Mouse (Mus musculus): ENCODE results near the gene Pdcd2l.
A peak's percentile ranks its signal among the peaks of the same experiment; 100 is the strongest.
"Not testable (repeated sequence)": the region's sequence is repeated elsewhere in the genome, so short reads cannot be mapped to it uniquely, and the experiment has no call there.

The Pdcd2l gene

GRCm38 (mm10) chr7:34213281-34213680, 16.8 kb upstream of the Pdcd2l start:
- DNase-seq (ENCODE audit: low spot score): no peak

GRCm38 (mm10) chr7:34208027-34208745, 11.7 kb upstream of the Pdcd2l start:
- no peak for DNase-seq (ENCODE audit: low spot score)

GRCm38 (mm10) chr7:34206331-34206730, 9.9 kb upstream of the Pdcd2l start:
- no peak for DNase-seq (ENCODE audit: low spot score)

DNA sequence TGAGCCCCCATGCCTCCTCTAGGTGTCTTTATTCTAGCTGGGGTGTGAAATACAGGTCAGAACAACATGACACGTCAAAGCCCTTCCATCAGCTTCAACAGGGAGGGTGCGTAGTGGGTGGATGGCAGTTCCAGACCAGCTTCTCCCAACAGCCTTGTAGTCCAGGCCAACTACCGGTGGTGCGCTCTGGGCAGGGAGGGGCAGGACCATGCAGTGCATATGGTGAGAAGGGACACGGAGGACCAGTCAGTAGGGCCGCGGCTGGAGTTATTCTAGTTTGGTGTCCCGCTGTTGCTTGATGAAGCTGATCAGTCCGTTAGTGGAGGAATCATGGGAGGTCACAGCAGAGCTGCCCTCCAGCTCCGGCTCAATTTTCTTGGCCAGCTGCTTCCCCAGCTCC, 5.7 kb upstream of the Pdcd2l start:
- not testable (repeated sequence) for DNase-seq (ENCODE audit: low spot score)

GRCm38 (mm10) chr7:34200829-34201228, 4.4 kb upstream of the Pdcd2l start:
- DNase-seq (ENCODE audit: low spot score): no peak

- DNase-seq (ENCODE audit: low spot score): peak; percentile 57
Observed at GRCm38 (mm10) chr7:34198346-34198745, 1.9 kb upstream of the Pdcd2l start.

DNA sequence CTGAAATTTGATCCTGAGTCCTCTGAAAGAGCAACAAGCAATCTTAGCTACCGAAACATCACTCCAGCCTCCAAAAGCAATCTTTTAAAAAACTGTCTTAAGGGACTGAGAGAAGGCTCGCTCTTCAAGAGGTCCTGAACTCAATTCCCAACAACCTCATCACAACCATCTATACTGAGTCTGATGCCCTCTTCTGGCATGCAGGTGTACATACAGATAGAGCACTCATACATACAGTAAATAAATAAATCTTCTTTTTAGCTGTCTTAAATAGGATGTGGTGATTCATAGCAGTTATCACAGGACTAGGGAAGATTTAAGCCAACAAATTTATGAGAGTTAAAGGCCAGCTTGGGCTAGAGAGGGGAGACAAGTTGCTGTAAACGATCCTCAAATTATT, 829 bp downstream of the Pdcd2l start:
- no peak for DNase-seq (ENCODE audit: low spot score)

DNA sequence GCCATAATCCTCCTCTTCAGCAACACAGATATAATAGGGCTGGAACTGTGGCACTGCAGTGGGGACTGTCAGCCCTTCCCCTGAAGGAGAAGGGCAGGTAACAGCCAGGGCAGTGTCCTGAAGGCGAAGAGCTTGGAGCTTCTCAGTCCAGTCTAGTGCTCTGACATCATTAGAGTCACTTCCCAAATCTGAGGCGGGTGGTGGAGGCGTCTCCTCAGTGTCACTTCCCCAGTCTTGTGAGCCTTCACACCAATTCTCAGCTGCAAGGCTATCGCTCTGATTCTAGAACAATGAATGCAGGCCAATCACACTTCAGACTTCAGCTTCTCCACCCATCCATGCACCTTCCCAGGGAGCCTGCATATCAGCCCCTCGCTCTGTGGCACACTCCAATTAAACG, 3.6 kb downstream of the Pdcd2l start:
- DNase-seq (ENCODE audit: low spot score): no peak

DNA sequence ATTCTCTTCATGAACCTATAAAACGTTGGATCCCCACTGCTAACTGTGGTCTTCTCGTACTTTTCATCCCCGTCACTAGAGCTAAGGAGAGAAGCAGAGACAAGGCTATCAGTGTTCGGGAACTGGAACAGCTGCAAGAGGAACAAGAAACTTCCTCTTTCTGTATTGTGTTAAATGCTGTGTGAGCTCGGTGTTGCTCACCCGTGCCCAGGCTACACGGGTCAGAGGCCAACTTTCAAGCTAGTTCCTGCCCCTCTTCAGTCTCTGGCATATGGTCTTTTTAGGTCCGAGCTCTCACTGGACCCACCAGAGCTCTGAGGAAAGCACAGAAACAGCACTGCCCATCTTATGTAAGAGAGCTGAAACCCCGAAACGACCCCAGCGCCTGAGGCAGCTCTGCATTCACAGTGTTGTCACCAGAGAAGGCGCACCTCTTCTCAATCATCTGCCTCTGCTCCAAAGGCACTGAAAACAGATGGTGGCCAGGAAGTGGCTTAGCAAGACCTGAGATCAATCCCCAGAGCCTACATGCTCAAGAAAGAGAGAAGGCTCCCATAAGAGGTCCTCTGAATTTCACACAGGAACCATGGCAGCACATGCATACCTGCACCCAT, 7.0 kb downstream of the Pdcd2l start:
- peak; percentile 21 for DNase-seq (ENCODE audit: low spot score)

DNA sequence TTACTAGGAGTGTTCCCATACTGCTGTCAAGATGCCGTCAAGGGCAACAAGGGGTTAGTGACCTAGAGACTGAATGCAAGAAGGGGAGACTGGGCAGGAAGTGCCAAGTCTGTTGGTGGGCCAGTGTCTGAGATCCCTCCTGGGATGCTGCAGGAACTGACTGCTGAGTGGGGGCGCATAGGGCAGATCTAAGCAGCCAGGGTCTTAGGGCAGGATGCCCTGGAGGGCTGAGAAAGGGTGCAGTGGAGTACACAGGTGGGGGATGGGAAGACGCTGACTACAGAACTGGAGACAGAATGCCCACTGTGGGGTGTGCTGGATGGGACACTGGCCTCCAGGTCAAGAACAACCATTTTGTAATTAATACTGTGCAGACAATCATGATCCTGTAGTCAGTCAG, 12.7 kb downstream of the Pdcd2l start:
- no peak for DNase-seq (ENCODE audit: low spot score)

GRCm38 (mm10) chr7:34183356-34183755, 13.1 kb downstream of the Pdcd2l start:
- DNase-seq (ENCODE audit: low spot score): no peak

- not testable (repeated sequence) for DNase-seq (ENCODE audit: low spot score)
Observed at GRCm38 (mm10) chr7:34176241-34176640, 20.2 kb downstream of the Pdcd2l start.

GRCm38 (mm10) chr7:34172251-34172650, 24.2 kb downstream of the Pdcd2l start:
- DNase-seq (ENCODE audit: low spot score): no peak

DNA sequence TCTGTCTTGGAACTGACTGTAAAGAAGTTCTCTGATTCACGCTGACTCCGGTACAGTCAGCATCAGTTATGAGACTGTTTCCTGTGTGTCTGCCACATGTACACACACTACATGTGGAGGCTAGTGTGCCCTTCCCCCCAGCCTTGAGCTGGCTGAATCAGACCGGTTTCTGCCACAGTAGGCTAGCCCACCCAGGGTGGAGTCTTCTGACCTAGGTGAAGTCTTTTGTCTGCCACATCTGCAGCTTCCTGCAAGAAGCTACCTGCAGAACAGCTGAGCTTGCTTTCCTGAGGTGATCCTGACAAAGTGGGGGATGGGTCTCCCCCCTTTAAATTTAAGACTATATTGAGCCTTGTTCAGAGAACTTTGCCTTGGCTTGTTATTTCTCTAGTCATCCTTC, 27.0 kb downstream of the Pdcd2l start, which contains the start of gene Uba2:
Uba2 (minus strand) TSS at position 146 of the 400 bp plus-strand sequence.
- no peak for DNase-seq (ENCODE audit: low spot score)

GRCm38 (mm10) chr7:34168470-34169251, 27.8 kb downstream of the Pdcd2l start:
- peak; percentile 91 for DNase-seq (ENCODE audit: low spot score)

- no peak for DNase-seq (ENCODE audit: low spot score)
Observed at GRCm38 (mm10) chr7:34167766-34168469, 28.5 kb downstream of the Pdcd2l start.

GRCm38 (mm10) chr7:34166850-34167249, 29.6 kb downstream of the Pdcd2l start:
- peak; percentile 18 for DNase-seq (ENCODE audit: low spot score)

- no peak for DNase-seq (ENCODE audit: low spot score)
Observed at GRCm38 (mm10) chr7:34165999-34166398, 30.5 kb downstream of the Pdcd2l start.

- DNase-seq (ENCODE audit: low spot score): no peak
Observed at GRCm38 (mm10) chr7:34164671-34165070, 31.8 kb downstream of the Pdcd2l start.

DNA sequence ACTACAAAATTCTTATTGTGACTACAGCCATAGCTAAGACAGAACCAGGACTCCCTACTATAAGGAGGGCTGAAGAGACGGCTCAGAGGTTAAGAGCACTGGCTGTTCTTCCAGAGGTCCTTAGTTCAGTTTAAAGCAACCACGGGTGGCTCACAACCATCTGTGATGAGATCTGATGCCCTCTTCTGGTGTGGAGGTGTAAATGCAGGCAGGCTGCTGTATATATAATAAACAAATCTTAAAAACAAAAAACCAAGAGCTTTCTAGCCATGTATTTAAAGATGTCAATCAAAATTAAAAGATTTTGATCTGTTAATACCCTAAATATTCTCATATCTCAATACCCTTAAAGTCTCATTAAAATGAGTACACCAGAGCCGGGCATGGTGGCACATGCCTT, 37.3 kb downstream of the Pdcd2l start:
- no peak for DNase-seq (ENCODE audit: low spot score)

GRCm38 (mm10) chr7:34157994-34158393, 38.5 kb downstream of the Pdcd2l start:
- no peak for DNase-seq (ENCODE audit: low spot score)

- no peak for DNase-seq (ENCODE audit: low spot score)
Observed at GRCm38 (mm10) chr7:34147193-34147592, 49.3 kb downstream of the Pdcd2l start.

All from lung, postnatal 25 days (tissue).